Mouse (Mus musculus) hematopoietic stem cell, adult 5-6 weeks (primary cell): ENCODE results near the gene Nrp2. TPM values are rescaled to one million over a fixed set of nuclear protein-coding genes. Genes with fewer than 3 reads are reported as not detected.
A peak's percentile ranks its signal among the peaks of the same experiment; 100 is the strongest.

Source experiments
- ATAC-seq, 2 experiments: fragments of 125-278 bp in 1 of 2; replicated peaks in 1 of 2; 2 replicates each; pipeline ENCODE4 v1.8.0; 2016 to 2017; ENCODE audit warnings: inconsistent platforms in 2 of 2, mild to moderate bottlenecking in 2 of 2, moderate number of reproducible peaks in 2 of 2, low read depth in 1 of 2, moderate TSS enrichment in 1 of 2; ENCODE audit not compliant: low FRiP score in 2 of 2, poor library complexity in 2 of 2, severe bottlenecking in 2 of 2, insufficient read depth in 1 of 2, low TSS enrichment in 1 of 2
- total RNA-seq: library from RNA; stranded (forward); fragments of 172-1452, 232-1000 nt; gene quantifications from 2 replicates; pipeline ENCODE4 v1.2.3, GENCODE M21; 2017

Gene Nrp2
- total RNA-seq, 1 experiment from 2014 or later: 0.50 TPM

GRCm38 (mm10) chr1:62763779-62764178, 60.7 kb downstream of the Nrp2 start:
- no peak for ATAC-seq

GRCm38 (mm10) chr1:62765171-62765570, 62.1 kb downstream of the Nrp2 start:
- no peak for ATAC-seq

GRCm38 (mm10) chr1:62766766-62767165, 63.7 kb downstream of the Nrp2 start:
- ATAC-seq: no peak; a peak in 1 of 4 replicates

- no peak for ATAC-seq
Measured at GRCm38 (mm10) chr1:62767611-62768010, 64.5 kb downstream of the Nrp2 start.

GRCm38 (mm10) chr1:62770576-62770975, 67.5 kb downstream of the Nrp2 start:
- ATAC-seq: no peak

- no peak for ATAC-seq
Measured at GRCm38 (mm10) chr1:62772391-62772790, 69.3 kb downstream of the Nrp2 start.

- ATAC-seq: no peak
Measured at GRCm38 (mm10) chr1:62773105-62773920, 70.2 kb downstream of the Nrp2 start.

- no peak for ATAC-seq
Measured at GRCm38 (mm10) chr1:62773921-62774191, 70.8 kb downstream of the Nrp2 start.

GRCm38 (mm10) chr1:62774288-62775218, 71.5 kb downstream of the Nrp2 start:
- ATAC-seq: peak; percentile 54 to 60

GRCm38 (mm10) chr1:62777320-62778235, 74.5 kb downstream of the Nrp2 start:
- ATAC-seq: no peak

GRCm38 (mm10) chr1:62778910-62779309, 75.8 kb downstream of the Nrp2 start:
- no peak for ATAC-seq

- no peak for ATAC-seq
Measured at GRCm38 (mm10) chr1:62780068-62780761, 77.1 kb downstream of the Nrp2 start.

GRCm38 (mm10) chr1:62782155-62782554, 79.1 kb downstream of the Nrp2 start:
- ATAC-seq: no peak

GRCm38 (mm10) chr1:62782573-62782972, 79.5 kb downstream of the Nrp2 start:
- no peak for ATAC-seq

GRCm38 (mm10) chr1:62783354-62784083, 80.4 kb downstream of the Nrp2 start:
- ATAC-seq: no peak

- no peak for ATAC-seq
Measured at GRCm38 (mm10) chr1:62784084-62784392, 81.0 kb downstream of the Nrp2 start.
